Mouse (Mus musculus) liver, postnatal 0 days (tissue): ENCODE measurements around the gene Nek10.

Experiments used
- CTCF ChIP-seq: sonication (generic); IDR thresholded peaks from 2 replicates; pipeline ENCODE4 v1.5.1; 2016; ENCODE audit warnings: antibody characterized with exemption, low read depth
- EP300 ChIP-seq: IDR thresholded peaks from 2 replicates; pipeline ENCODE4 v1.6.1; 2016; ENCODE audit warnings: antibody characterized with exemption, low read depth, mild to moderate bottlenecking

DNA sequence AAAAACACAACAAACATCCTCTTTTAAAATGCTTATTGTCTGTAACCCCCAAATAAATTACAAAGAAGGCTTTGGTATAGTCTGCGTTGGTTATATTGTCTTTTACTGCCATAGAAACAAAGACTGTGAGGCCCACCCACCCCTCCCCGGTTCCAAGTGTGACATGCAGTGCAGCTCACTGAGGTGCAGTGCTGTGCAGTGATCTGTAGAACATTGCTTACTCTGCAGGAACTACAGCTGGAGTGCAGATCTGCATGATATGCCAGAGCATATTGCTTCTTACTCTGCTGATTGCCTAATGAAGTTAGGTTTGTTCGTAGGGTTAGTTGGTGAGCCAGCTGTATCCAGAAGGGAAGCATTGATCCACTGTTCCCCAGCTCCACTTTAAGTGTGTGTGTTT, 57.1 kb downstream of the Nek10 start:
- no peak for TF ChIP-seq CTCF
- no peak for TF ChIP-seq EP300
